Mouse (Mus musculus): ENCODE results near the gene Pvalb.

Gene Pvalb

DNA sequence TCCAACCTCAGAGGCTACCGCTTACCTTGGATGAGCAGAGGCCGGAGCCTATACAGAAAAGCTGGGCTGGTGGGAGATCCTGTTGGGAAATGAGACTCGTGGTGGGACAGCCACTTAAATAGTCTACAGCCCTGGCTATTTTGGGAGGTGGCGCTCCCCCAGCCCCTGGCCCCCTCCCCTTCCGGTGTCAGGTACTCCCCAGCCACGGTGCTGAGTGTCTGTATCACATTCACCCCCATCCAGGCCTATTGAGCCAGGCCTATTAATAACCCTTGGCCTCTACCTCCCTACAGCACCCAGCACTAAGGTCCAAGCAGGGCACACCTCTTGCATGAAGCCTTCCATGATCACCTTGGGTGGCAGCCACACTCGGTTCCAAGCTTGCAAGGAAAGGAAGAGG, at the start of gene Pvalb:
Gene Pvalb (minus strand): TSS at position 89 of the 400 bp plus-strand sequence.
- DNase-seq (ENCODE audit: low read depth, low spot score) = no peak

DNA sequence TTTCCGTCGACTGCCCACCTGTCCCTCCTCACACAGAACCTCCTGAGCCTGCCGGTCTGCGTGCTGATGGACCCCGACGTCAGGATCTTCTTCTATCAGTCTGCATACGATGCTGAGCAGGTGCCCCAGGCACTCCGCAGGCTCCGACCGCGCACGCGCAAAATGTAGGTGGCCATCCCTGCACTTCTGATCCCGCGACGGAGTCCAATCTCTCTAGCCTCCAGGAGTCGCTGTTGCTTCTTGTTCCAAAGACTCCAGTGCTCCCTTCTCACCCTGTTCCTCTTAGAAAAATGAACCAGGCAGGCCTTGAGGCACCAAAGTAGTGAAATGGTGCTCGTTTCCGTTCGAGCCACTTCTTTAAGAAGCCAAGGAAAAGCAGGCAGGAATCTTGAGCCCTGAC, 48.6 kb upstream of the Pvalb start:
- DNase-seq (ENCODE audit: low read depth, low spot score) = peak; percentile 54

DNA sequence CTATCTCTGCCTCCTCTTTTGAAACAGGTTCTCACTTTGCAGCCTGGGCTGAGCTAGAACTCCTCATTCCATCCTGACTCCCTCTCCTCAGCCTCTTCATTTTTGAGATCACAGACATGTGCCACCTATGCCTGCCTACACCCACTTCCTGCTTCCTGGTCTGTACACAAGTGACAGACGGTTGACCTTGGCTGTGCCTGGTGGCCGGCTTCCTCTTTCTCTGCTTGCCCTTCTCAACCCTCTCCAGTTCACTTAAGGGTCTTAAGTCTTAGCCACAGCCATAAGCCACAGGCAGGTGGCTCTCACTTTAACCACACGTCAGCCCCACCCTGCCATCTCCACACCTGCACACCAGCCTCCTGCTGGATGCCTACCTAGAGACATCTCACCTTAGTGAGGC, 42.2 kb upstream of the Pvalb start:
- DNase-seq (ENCODE audit: low read depth, low spot score) = no peak

DNA sequence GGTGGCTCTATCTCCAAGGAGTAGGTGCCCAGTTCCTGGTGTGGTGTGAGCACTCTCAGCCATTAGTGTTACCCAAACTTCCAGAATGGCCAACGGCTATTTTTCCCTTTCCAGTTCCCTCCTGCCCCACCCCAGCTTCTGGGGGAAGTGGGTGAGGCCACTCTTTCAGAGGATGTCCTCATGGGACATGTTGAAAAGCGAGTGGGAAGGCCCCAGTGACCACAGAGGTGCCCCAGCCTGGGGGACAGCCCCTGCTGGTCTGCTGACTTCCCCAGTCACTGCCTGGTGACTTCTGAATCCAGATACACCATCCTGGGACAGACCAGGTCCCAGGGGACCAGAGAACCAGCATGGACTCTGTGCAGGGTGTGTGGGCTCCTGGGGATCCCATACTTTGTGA, 41.5 kb upstream of the Pvalb start:
- DNase-seq (ENCODE audit: low read depth, low spot score) = no peak

DNA sequence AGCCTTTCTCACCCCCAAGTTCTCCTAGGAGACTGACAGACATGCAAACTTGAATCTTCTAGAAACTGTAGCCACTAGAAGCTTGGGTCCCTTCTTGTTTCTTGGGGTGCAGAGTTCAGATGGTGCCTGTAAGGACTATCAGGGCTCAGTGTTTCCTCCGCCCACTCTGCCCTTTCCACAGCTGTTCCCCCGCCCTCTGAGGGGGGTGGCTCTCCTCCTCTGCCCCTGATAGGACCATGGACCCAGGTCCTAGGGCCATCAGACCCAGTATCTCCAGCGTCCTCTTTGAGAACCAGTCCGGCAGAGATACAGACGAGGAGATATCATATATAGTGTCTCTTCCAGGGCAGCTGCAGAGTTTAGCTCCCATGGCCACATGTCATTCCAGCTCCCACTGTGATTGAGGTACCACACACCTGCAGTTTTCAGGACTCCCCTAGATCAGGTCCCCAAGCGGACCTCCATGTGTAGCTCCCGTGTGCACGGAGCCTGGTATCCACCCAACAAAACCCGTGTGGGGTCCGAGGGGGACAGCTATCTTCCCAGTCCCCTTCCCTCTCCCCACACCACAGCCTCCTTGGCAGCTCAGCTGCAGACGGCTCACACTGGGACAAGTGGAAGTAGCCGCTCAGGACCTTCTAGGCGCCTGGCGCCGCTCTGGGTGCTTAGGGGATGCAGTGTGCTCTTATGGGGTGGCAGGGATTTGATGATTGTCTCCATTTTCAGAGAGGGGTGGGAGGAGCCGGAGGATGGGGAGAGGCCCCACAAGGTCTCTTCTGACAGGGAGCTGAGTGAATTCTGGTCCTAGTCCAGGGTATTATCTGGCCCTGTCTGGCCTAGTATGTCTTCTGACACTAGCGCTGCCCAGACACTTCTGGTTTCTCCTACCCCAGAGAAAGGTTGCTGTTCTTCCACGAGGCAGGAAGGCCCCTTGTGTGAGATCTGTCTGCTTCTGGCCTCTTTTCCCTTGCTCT, 40.2 kb upstream of the Pvalb start:
- no peak for DNase-seq (ENCODE audit: low read depth, low spot score)

DNA sequence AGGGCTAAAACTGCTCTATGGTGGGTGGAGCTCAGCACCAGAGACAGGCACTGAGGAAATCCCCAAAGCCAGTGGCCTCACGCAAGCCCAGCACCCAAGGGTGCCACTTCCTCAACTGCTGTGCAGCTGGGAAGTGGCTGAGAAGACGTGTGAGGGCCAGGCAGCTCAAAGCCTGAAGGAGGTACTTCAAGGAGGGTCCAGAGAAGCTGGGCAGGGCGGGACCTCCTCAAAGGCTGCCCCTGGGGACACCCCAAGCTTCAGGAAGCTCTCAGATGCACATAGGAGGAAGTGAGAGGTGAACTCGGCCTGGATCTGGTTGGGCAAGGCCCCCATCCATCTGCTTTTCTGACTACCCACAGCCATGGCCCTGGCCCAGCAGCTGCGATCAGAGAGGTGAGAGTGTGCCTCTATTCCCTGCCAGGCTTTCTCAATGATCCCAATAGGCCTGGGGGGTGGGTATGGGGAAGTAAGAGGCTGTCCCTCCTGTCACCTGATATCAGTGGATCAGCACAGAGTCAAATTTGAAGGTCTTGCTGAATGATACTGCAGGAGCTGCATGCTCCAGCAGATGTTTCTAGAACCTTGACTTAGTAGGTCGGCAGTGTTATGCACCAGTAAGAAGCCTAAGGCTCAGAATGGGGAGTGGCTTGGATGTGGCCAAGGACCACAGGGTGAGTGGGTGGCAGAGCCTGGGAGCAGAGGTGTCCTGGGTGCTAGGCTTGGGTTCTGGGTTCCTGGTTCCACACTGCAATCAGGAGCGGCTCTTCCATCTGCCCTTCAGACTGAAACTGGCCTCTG, 38.7 kb upstream of the Pvalb start, which contains the start of gene Ncf4:
Gene Ncf4 (plus strand): TSS at position 107 of the 798 bp plus-strand sequence.
- DNase-seq (ENCODE audit: low read depth, low spot score) = no peak

DNA sequence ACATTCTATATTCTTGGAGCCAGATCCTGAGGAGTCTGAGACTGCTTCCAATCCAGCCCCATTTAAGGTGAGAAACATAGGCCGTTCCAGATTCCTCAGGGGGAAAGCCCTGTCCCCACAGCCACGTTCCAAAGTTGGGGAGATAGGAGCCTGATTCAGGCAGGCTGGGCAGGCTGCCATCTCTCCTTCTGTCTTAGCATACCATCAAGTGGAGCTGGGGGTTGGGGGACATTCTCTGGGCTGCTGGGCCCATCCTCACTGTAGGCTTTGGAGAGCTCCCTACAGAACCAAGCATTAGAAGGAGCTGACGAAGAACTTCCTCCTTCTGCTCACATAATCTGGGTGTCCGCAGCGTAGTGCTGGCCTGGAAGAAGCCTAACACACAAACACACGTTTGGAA, 37.6 kb upstream of the Pvalb start:
- DNase-seq (ENCODE audit: low read depth, low spot score) = no peak

DNA sequence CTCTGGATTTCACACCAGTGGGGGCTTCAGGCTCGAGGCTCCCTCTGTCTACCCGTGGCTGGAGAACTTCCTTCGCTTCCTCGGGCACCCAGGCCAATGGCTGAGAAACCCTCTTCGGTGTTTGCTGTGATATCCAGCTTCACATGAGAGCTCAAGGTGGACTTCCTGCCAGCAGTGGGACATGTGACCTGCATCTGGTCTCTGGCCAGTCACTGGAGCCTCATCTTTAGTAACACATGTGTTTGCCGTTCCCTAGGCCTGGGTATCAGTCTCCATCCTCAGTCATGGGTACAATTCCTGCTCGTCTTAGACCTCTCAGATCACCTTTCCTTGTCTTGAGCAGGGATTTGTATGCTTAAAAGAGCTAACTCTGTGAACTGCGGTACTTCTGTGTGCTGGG, 36.9 kb upstream of the Pvalb start:
- no peak for DNase-seq (ENCODE audit: low read depth, low spot score)

DNA sequence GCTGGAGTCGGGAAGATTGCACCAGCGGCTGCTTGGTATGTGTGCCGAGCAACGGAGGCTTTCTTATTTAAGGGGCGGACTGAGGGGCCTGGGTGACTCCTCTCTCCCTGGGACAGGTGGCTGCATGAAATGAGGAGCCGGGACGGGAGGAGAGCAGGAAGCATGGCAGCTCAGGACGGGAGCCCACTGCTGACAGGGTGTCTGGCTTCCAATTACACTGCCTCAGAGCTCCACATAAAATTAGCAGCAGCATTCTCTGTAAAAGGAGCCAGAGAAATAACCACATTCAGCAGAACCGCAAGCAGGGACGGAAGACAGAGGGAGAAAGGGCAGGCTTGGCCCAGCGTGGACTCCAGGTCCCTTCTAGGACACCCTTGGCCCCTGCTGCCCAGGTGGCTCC, 35.1 kb upstream of the Pvalb start:
- DNase-seq (ENCODE audit: low read depth, low spot score) = no peak

DNA sequence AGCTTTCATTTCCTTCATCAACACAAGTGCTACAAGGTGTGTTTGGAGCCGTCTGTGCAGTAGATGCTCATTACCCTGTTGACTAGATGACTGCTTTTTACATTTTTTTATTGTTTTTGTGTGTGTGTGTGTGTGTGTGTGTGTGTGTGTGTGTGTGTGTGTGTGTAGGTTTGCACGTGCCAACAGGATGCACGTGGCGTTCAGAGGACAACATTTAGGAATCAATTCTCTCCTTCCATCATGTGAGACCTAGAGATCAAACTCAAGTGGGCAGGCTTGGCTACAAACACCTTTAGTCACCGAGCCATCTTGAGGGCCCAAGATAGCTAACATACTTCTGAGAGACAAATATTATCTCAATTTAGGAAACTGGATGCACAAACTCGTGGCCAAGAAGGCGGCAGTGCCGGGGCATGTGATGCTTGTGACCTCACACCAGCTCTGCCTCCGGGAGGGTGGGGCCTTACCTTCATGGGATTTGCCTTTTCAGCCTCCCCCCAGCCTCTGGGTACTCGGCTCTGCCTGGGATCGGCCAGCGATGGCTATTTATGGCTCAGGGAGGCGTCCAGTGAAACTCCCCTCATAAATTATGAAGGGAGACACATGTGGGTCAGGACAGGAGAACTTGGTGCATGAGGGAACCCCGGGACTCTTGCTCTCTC, 33.9 kb upstream of the Pvalb start:
- no peak for DNase-seq (ENCODE audit: low read depth, low spot score)

DNA sequence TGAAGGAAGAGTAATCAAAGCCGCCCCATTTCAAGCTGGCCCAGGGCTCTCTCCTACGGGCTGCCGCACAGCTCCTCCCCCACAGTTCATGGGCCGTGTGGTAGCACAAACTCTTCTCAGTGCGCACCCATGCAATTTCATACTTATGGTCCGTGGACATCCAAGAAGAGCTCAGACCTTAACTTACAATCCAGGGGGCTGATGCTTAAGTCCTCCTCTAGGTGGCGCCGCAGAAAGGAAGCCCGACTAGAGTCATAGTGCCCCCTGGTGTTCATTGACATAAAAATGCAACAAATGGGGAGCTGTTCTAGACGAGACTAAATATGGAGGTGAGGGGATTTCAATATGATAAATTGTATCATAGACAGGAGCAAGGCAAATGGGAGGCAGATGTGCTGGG, 33.3 kb upstream of the Pvalb start:
- peak; percentile 63 for DNase-seq (ENCODE audit: low read depth, low spot score)

DNA sequence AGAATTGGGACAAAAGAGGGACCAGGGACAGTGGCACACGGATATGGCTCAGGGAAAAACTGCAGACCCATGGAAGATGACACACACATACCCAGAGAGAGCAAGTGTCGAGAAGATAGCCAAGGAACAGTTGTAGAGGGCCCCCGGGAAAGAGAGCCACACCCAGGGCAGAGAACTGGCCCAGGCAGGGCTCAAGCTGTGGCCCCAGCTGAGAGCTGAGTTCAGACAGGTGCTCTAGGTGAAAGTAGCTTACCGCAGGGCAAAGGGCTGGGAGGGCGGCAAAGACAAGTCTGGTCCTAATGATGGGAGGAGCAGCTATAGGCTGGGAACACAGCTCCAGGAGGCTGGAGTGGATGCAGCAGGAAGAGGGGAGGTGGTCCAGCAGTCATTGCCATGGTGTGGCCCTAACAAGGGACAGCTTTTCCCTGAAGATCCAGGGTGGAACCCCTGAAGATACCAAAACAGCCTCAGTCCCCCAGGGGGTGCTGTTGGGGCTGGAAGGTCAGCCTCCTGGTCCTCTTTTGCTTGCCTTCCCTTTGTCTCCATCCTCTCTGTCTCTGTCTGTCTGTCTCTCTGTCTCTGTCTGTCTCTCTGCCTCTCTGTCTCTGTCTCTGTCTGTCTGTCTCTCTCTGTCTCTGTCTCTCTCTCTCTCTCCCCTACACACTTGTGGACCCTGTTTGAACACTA, 28.8 kb upstream of the Pvalb start:
- no peak for DNase-seq (ENCODE audit: low read depth, low spot score)

DNA sequence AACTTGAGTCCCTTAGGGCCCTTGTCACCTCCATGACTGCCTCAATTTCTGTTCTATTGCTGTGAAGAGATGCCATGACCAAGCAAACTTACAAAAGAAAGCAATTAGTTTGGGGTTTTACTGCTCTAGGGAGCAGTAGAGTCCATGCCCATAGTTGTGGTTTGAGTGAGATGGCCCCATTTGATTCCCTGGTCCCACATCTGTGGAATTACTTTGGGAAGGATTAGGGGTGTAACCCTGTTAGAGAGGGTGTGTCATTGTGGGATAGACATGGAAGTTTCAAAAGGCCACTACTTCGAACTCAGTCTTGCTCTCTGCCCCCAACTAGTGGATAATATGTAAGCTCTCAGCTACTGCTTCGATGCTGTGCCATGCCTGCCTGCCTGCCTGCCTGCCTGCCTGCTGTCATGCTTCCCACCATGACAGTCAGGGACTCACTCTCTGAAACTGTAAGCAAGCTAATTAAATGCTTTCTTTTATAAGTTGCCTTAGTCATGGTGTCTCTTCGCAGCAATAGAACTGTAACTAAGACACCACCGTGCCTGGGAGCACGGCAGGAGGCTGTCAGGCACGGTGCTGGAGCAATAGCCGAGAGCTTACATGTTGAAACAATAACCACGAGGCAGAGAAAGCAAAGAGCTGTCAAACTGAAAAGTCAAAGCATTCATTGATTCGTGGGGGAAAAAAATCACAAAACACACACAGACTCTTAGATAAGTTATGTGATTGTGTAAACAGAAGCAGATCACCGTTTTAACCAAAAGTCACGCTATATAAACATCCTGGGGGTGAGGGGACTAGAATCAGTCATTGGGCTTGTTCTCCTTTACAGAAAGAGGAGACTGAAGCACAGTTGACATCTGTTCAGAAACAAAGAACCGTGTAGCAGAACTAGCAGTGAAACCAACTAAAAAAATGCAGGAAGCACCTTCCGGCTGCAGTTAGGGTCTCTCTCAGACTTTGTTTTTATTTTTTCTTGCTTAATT, 25.4 kb upstream of the Pvalb start:
- no peak for DNase-seq (ENCODE audit: low read depth, low spot score)

DNA sequence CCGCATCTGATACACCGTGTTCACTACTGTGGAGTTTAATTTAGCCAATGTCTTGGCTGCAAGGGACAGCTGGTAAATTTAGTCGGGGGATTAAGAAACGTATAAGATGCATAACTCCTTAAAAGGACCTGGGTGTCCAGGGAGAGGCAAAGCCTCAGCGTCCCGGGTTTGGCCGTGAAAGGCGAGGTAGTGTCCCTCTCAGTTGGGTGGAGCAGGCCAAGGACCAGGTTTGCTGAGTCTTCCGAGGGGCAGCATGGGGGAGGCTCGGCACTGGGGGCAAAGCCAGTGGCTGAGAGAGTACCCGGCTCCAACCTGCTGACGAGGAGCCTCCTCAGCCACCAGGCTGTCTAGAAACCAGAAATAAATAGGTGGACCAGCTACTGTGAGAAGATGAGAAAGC, 21.6 kb upstream of the Pvalb start:
- DNase-seq (ENCODE audit: low read depth, low spot score) = no peak

DNA sequence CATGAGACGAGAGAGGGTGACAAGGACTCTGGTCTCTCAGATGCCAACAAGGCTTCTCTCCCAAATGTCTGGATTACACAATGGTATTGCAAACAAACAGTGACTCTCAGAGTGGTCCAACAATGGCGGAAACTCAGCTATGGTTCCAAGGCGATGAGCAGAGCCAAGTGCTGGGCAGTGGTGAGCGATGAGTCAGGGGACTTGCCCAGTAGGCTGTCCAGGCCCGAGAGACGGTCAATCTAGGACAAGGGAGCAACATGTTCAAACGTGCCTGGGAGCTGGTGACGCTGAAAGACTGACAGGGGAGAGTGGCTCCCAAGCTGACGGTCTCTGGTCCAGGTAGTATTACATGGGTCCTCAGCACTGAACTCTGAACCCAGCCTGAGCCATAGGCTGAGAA, 9.1 kb upstream of the Pvalb start:
- DNase-seq (ENCODE audit: low read depth, low spot score) = no peak

DNA sequence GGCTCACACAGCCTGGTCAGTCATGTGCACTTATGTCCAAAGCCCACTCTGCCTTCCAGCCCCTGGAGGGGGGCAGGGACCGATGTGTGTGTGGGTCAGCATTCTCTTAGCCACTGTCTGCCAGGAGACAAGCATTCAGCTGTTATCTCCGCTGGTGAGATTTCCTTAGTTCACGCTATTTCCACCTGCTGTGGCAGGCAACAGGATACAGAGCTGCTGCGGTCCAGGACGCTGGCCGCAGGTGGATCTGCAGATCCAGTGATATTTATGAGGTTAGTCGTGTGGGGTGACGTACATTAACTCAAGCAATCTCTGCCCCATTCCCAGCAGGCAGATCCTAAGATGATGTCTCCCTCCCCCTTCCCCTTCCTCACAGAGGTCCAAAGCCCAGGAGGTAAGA, 5.2 kb upstream of the Pvalb start:
- no peak for DNase-seq (ENCODE audit: low read depth, low spot score)

DNA sequence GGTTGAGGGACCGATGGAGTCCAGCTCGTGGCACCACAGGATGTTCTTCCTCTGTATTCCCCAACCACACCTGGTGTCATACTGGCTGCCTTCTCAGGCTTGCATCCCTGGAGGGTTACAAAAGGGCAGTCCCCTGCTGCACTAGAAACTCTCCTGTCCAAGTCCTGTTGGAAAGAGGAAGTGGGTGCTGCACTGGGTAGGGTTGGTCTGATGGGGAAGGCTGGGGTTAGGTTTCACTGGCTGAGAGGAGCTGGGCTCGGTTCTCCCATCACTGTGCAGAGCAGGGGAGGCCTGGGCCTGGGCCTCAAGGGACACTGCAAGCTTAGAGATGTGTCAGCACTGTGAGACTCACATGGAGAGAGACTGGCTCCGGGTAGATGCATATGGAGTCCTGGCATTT, 4.0 kb upstream of the Pvalb start:
- DNase-seq (ENCODE audit: low read depth, low spot score) = no peak

DNA sequence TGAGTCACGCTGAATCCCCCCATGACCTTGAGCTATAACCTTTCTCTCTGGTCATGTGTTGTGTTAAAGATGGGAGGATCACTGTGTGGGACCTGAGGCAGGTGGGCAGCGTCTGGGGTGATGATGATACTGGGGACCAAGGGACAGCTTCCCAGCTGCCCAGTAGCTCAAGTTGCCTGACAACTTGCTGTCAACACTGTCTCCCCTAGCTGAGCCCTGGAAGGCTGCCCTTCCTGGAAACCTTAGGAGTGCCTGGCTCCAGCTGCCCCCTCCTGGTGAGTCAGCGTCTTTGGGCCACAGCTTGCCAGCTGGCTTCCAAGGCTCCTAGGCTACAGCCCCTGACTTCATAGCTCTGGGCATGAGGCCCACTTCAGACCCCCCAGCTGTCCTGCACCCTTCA, 1.0 kb downstream of the Pvalb start:
- no peak for DNase-seq (ENCODE audit: low read depth, low spot score)

DNA sequence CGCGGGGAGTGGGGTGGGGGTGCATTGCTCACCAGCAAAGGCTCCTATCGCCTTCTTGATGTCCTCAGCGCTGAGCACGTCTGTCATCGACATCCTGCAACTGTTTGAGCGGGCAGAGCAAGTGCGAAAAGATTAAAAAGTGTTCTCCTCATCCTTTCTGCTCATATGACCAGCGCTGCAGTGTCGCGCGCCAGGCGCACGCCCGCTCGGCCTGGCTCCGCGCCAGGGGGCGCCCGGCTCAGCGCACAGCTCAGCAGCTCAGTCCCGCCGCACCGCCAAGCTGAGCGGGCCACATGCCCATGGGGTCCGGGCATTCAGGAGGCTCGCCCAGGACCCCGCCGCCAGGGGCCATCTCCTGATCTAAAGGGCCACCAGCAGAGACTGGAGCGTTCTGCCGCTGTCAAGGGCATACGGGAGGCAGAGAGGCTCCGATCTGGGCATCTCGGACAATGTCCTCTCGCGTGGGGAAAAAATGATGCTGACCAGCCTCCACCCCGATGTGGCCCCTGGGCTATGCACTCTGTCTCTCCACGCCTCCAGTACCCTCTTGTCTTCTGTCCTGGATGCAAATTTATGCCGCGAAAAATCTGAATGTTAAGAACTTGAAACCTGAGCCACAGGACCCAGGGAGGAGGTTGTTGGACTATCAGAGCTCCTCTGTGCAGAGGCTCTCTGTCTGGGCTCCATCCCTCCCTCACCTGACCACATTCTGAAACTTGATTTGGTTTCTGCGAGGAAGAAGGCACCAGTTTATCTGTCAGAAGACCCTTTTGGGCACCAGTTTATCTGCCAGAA, 1.9 kb downstream of the Pvalb start:
- DNase-seq (ENCODE audit: low read depth, low spot score) = peak; percentile 35
